Mouse (Mus musculus) embryonic facial prominence, embryonic 11.5 days (tissue): Measurements from ENCODE around the gene Aoah. TPM values are rescaled to one million over a fixed set of nuclear protein-coding genes. Genes with fewer than 3 reads are reported as not detected.

Experiments used
- ATAC-seq: fragments of 200-750 bp; cut with Nextera tagmentation; replicated peaks from 2 replicates; pipeline ENCODE4 v1.8.0; 2017; ENCODE audit warnings: low read depth; ENCODE audit not compliant: insufficient number of reproducible peaks, low FRiP score, low TSS enrichment
- DNase-seq: peaks from one replicate; pipeline ENCODE4 v3.0.0-alpha.2; 2015; ENCODE audit warnings: low spot score
- H3K27ac ChIP-seq: fragments of 300-500 bp; sonication (generic); replicated peaks from 2 replicates; pipeline ENCODE4 v1.5.1; 2014; ENCODE audit warnings: mild to moderate bottlenecking, low read depth, low read length, control low read depth
- H3K27me3 ChIP-seq: fragments of 300-500 bp; sonication (generic); 2 replicates; pipeline ENCODE4 v1.6.1; 2014; ENCODE audit warnings: mild to moderate bottlenecking, low read length, moderate library complexity, mixed read lengths; ENCODE audit not compliant: control insufficient read depth, insufficient read depth
- H3K36me3 ChIP-seq: fragments of 300-500 bp; sonication (generic); replicated peaks from 2 replicates; pipeline ENCODE4 v1.6.1; 2014; ENCODE audit warnings: low read depth, mild to moderate bottlenecking, low read length, moderate library complexity, mixed read lengths; ENCODE audit not compliant: control insufficient read depth, insufficient read depth
- H3K4me1 ChIP-seq: fragments of 300-500 bp; sonication (generic); 2 replicates; pipeline ENCODE4 v1.6.1; 2014; ENCODE audit warnings: low read length, mixed read lengths; ENCODE audit not compliant: control insufficient read depth, insufficient read depth
- H3K4me2 ChIP-seq: fragments of 300-500 bp; sonication (generic); 2 replicates; pipeline ENCODE4 v1.6.1; 2014; ENCODE audit warnings: low read depth, mild to moderate bottlenecking, control low read depth, low read length, moderate library complexity
- H3K4me3 ChIP-seq: fragments of 300-500 bp; sonication (generic); 2 replicates; pipeline ENCODE4 v1.5.1; 2014; ENCODE audit warnings: low read depth, low read length, control low read depth
- H3K9ac ChIP-seq: fragments of 300-500 bp; sonication (generic); replicated peaks from 2 replicates; pipeline ENCODE4 v1.6.1; 2014; ENCODE audit warnings: mild to moderate bottlenecking, control low read depth, low read length
- H3K9me3 ChIP-seq: fragments of 300-500 bp; sonication (generic); replicated peaks from 2 replicates; pipeline ENCODE4 v1.6.1; 2016; ENCODE audit warnings: mild to moderate bottlenecking, low read length, inconsistent platforms, mixed read lengths; ENCODE audit not compliant: control insufficient read depth
- WGBS: fragments of 180-500 bp; shearing (Covaris S2); extraction: QIAGEN DNeasy Blood & Tissue Kit; methylation state at CpG from one replicate; pipeline ENCODE4 v1.1.7; 2014; 5-methylcytosine and 5-hydroxymethylcytosine counted together
- polyA plus RNA-seq: library from polyadenylated mRNA; unstranded; fragments of >200 nt; fragmentation: Nextera tagmentation; extraction: Ambion mirVana; gene quantifications from 2 replicates; pipeline ENCODE4 v1.2.1, GENCODE M21; 2014

The Aoah gene
- polyA plus RNA-seq, 1 experiment from 2014 or later = 0.55 TPM

GRCm38 (mm10) chr13:20985510-20985909 is 191.6 kb downstream of the Aoah start:
- H3K9ac ChIP-seq = no peak overlapping the region
- H3K9me3 ChIP-seq = no peaks in the 10 kb centered on the region
- no peak overlapping the region for H3K27ac ChIP-seq
- no peaks in the 10 kb centered on the region for H3K27me3 ChIP-seq
- H3K4me3 ChIP-seq = no peak overlapping the region
- H3K4me2 ChIP-seq = no peak overlapping the region
- H3K4me1 ChIP-seq = no peaks in the 10 kb centered on the region
- DNase-seq (no peak), ATAC-seq (no peak)
- H3K36me3 ChIP-seq = no peaks in the 10 kb centered on the region

DNA sequence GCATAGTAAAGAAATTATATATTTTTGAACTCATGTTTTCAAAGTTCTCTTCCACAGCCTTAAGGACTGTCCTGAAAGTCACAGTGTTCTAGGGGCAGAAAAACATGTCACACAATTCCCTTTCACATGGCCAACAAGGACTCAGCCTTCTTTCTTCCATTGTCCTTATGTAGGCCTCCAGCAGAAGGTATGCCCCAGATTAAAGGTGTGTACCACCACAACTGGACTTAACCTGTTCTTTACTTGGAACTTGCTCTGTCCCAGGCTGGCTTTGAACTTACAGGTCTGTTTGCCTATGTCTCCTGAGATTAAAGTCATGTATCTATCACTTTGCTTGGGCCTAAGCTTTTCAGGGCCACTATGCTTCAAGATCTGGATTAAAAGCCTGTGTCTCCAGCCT is 192.0 kb downstream of the Aoah start:
- no peaks in the 10 kb centered on the region for H3K36me3 ChIP-seq
- ATAC-seq (no peak), DNase-seq (no peak)
- no peaks in the 10 kb centered on the region for H3K9me3 ChIP-seq
- H3K4me3 ChIP-seq = no peak overlapping the region
- no peaks in the 10 kb centered on the region for H3K4me1 ChIP-seq
- no peaks in the 10 kb centered on the region for H3K27me3 ChIP-seq
- no peak overlapping the region for H3K4me2 ChIP-seq
- no peak overlapping the region for H3K27ac ChIP-seq
- H3K9ac ChIP-seq = no peak overlapping the region

DNA sequence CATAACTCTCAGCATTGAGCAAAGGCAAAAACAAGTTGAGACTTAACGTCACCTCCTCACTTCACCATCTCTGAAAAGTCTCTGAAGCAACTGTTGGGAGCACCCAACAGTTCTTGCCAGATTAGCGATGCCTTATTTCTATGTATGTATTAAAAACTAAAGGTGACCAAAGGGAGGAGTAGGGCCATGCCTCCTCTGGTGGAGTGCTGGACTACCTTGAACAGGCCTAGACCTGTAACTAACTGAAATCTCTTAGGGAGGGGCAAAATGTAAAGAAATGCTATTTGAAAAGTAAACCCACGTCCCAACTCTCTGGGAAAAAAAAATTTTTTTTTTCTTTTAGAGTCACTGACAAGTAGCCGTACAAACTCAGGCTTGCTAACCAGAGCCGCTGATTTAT is 211.3 kb downstream of the Aoah start:
- Histone ChIP-seq H3K9ac (no peak overlapping the region), H3K27ac (no peak overlapping the region), H3K4me1 (no peaks in the 10 kb centered on the region), H3K4me3 (no peak overlapping the region), H3K36me3 (no peaks in the 10 kb centered on the region), H3K4me2 (no peak overlapping the region), H3K27me3 (no peaks in the 10 kb centered on the region), H3K9me3 (no peaks in the 10 kb centered on the region)
- DNase-seq (no peak), ATAC-seq (no peak)
- WGBS = 88% methylated on average over 5 of the region's 5 CpGs

GRCm38 (mm10) chr13:21005642-21006320 is 211.9 kb downstream of the Aoah start:
- Histone ChIP-seq H3K27ac (no peak overlapping the region), H3K9me3 (no peaks in the 10 kb centered on the region), H3K4me3 (no peak overlapping the region), H3K4me1 (no peaks in the 10 kb centered on the region), H3K27me3 (no peaks in the 10 kb centered on the region), H3K9ac (no peak overlapping the region), H3K4me2 (no peak overlapping the region), H3K36me3 (no peaks in the 10 kb centered on the region)
- no peak; the same call in 1 of the 2 replicates for ATAC-seq
- 83% methylated on average over 5 of the region's 5 CpGs for WGBS
- DNase-seq = no peak

DNA sequence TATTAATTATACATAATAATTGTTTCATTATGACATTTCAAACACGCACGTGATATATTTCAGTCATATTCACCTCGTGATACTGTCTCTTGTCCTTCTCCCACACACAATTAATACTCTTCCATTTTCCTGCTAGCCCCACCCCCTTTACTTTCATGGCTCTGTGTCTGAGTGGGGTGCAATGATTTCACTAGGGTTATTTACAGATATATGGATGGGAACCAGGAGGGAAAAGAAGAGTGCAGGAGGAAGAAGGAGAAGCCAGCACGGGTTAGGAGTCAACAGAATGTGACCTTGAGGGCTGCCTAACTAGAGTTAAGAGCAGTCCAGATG is 212.4 kb downstream of the Aoah start:
- no peak overlapping the region for H3K4me2 ChIP-seq
- H3K36me3 ChIP-seq = no peaks in the 10 kb centered on the region
- 80% methylated on average over 4 of the region's 4 CpGs for WGBS
- no peak overlapping the region for H3K9ac ChIP-seq
- DNase-seq = no peak
- no peaks in the 10 kb centered on the region for H3K9me3 ChIP-seq
- no peak overlapping the region for H3K27ac ChIP-seq
- no peaks in the 10 kb centered on the region for H3K4me1 ChIP-seq
- ATAC-seq = no peak
- H3K27me3 ChIP-seq = no peaks in the 10 kb centered on the region
- H3K4me3 ChIP-seq = no peak overlapping the region

GRCm38 (mm10) chr13:21013659-21014058 is 219.7 kb downstream of the Aoah start:
- H3K27me3 ChIP-seq = no peaks in the 10 kb centered on the region
- no peaks in the 10 kb centered on the region for H3K36me3 ChIP-seq
- no peak overlapping the region for H3K4me3 ChIP-seq
- DNase-seq (no peak), ATAC-seq (no peak)
- no peak overlapping the region for H3K9ac ChIP-seq
- no peaks in the 10 kb centered on the region for H3K9me3 ChIP-seq
- no peaks in the 10 kb centered on the region for H3K4me1 ChIP-seq
- no peak overlapping the region for H3K27ac ChIP-seq
- no peak overlapping the region for H3K4me2 ChIP-seq
- WGBS = 72% methylated on average over 3 of the region's 3 CpGs

DNA sequence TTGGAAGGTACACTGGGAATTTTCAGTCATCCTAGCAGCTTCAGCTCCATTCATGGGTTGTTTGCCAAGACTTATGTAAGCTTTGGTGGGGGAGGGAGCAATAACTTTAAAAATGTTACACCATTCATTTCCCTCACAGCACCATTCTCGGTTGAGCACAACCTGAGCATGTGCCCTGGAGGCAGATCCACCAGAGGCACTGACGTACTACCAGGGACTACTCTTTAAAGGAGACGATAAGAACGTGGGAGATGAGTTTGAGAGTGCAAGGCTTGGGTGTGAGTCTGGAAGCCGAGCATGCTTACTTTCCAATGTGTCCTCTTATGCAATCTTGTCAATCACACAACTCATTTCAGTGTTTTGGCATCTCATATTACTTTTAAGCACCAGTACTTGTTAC is 230.9 kb downstream of the Aoah start:
- no peaks in the 10 kb centered on the region for H3K27me3 ChIP-seq
- H3K4me3 ChIP-seq = no peak overlapping the region
- no peaks in the 10 kb centered on the region for H3K36me3 ChIP-seq
- DNase-seq = no peak
- 77% methylated on average over 5 of the region's 5 CpGs for WGBS
- no peak overlapping the region for H3K9ac ChIP-seq
- no peak overlapping the region for H3K4me2 ChIP-seq
- no peaks in the 10 kb centered on the region for H3K4me1 ChIP-seq
- ATAC-seq = no peak
- no peaks in the 10 kb centered on the region for H3K9me3 ChIP-seq
- no peak overlapping the region for H3K27ac ChIP-seq

- no peaks in the 10 kb centered on the region for H3K36me3 ChIP-seq
- no peak overlapping the region for H3K27ac ChIP-seq
- H3K9ac ChIP-seq = no peak overlapping the region
- H3K4me3 ChIP-seq = no peak overlapping the region
- H3K9me3 ChIP-seq = no peaks in the 10 kb centered on the region
- 73% methylated on average over 3 of the region's 3 CpGs for WGBS
- H3K4me1 ChIP-seq = no peaks in the 10 kb centered on the region
- ATAC-seq = no peak
- no peaks in the 10 kb centered on the region for H3K27me3 ChIP-seq
- H3K4me2 ChIP-seq = no peak overlapping the region
- DNase-seq = no peak
Observed at GRCm38 (mm10) chr13:21033176-21033575, 239.3 kb downstream of the Aoah start.
